Mouse (Mus musculus) kidney, adult 2 months (tissue): ENCODE measurements around the gene Fibcd1. TPM values are rescaled to one million over a fixed set of nuclear protein-coding genes. Genes with fewer than 3 reads are reported as not detected.

Experiments
- DNase-seq: peaks from one replicate; pipeline ENCODE4 v3.0.0; 2021
- H3K27ac ChIP-seq: fragments of 200-500 bp; 2 replicates; pipeline ENCODE4 v1.5.1; 2012; ENCODE audit warnings: low read depth, low read length, control low read depth, inconsistent platforms; ENCODE audit not compliant: insufficient read depth
- H3K27me3 ChIP-seq: fragments of 200-500 bp; replicated peaks from 2 replicates; pipeline ENCODE4 v1.6.1; 2012; ENCODE audit warnings: mild to moderate bottlenecking, moderate library complexity, low read length, inconsistent platforms; ENCODE audit not compliant: control insufficient read depth, insufficient read depth
- H3K36me3 ChIP-seq: fragments of 200-500 bp; 2 replicates; pipeline ENCODE4 v1.6.1; 2012; ENCODE audit warnings: mild to moderate bottlenecking, moderate library complexity, low read length, inconsistent platforms; ENCODE audit not compliant: control insufficient read depth, insufficient read depth
- H3K4me1 ChIP-seq: fragments of 200-500 bp; 2 replicates; pipeline ENCODE4 v1.6.1; 2011; ENCODE audit warnings: low read length; ENCODE audit not compliant: control insufficient read depth, insufficient read depth
- H3K4me3 ChIP-seq: fragments of 200-500 bp; 2 replicates; pipeline ENCODE4 v1.5.1; 2011; ENCODE audit warnings: mild to moderate bottlenecking, low read depth, low read length, control low read depth; ENCODE audit not compliant: insufficient read depth
- CTCF ChIP-seq: fragments of 200-500 bp; conservative IDR thresholded peaks from 2 replicates; pipeline ENCODE4 v1.5.1; 2011; ENCODE audit warnings: low read depth, mild to moderate bottlenecking, control low read depth, low read length, moderate library complexity, mixed read lengths; ENCODE audit not compliant: insufficient read depth, insufficient read length
- POLR2A ChIP-seq: fragments of 200-500 bp; IDR thresholded peaks from one replicate; pipeline ENCODE4 v1.6.1; 2011; ENCODE audit warnings: low read depth, low read length, control low read depth
- WGBS: fragments of 180-500 bp; shearing (Covaris S2); methylation state at CpG from one replicate; pipeline ENCODE4 v1.1.7; 2018; 5-methylcytosine and 5-hydroxymethylcytosine counted together
- polyA plus RNA-seq: library from polyadenylated mRNA; depleted of rRNA; stranded (reverse); fragments of >200 nt; gene quantifications from 2 replicates; pipeline ENCODE4 v1.2.3, GENCODE M21; 2012

The Fibcd1 gene
- polyA plus RNA-seq, 1 experiment = 0.05 TPM

GRCm38 (mm10) chr2:31858500-31858899 lies 12.7 kb upstream of the Fibcd1 start:
- DNase-seq = no peak
- H3K4me1 ChIP-seq = no peaks in the 10 kb centered on the region
- H3K27ac ChIP-seq = no peak overlapping the region
- no peaks in the 10 kb centered on the region for H3K36me3 ChIP-seq
- TF ChIP-seq CTCF = no peak
- no peak for TF ChIP-seq POLR2A
- no peaks in the 10 kb centered on the region for H3K27me3 ChIP-seq
- WGBS = 53% methylated on average over 12 of the region's 12 CpGs
- H3K4me3 ChIP-seq = no peak overlapping the region

GRCm38 (mm10) chr2:31857180-31857579 lies 11.4 kb upstream of the Fibcd1 start:
- no peak for DNase-seq
- Histone ChIP-seq H3K4me3 (no peak overlapping the region), H3K27me3 (no peaks in the 10 kb centered on the region), H3K4me1 (no peaks in the 10 kb centered on the region), H3K36me3 (no peaks in the 10 kb centered on the region), H3K27ac (no peak overlapping the region)
- TF ChIP-seq POLR2A = no peak
- no peak for TF ChIP-seq CTCF
- 67% methylated on average over 6 of the region's 6 CpGs for WGBS

DNA sequence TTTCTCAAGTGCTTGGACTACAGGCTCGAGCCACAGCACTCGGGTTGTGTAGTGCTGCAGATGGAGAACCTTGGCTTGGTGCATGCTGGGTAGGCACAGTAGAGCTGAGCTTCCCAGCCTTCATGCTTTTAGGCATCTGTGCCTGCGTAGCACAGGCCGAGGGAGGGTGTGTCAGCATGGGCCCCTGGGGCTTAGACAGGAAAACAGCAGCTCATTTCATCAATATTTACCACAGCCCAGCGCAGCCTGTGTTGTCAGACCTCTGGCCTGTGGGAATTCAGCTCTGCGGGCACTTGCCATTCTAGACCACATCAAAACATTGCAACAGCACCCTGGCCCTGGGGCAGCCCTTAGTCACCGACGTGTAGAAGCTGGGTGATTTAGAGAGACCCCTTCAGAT lies 10.2 kb upstream of the Fibcd1 start:
- WGBS = 85% methylated on average over 8 of the region's 8 CpGs
- Histone ChIP-seq H3K27me3 (no peaks in the 10 kb centered on the region), H3K27ac (no peak overlapping the region), H3K36me3 (no peaks in the 10 kb centered on the region), H3K4me1 (no peaks in the 10 kb centered on the region), H3K4me3 (no peak overlapping the region)
- DNase-seq = no peak
- TF ChIP-seq POLR2A (no peak), CTCF (no peak)

DNA sequence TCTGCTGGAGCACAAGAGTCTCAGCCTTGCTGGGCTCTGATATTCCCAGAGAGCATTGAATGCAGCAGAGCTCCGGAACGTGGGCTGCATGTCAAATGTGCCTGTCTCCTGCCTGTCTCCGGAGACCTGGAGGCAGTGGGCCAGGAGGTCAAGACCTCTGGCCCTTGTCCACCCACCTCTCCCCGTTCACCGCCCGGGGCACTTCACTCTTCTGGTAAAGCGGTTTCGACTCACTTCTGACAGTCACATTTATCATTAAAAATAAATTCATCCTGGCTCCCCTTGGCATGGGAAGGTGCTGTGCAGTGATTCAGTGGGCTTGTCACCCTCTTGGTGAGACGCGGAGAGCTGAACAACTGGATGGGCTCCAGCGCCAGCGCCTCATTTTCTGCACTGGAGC lies 4.3 kb upstream of the Fibcd1 start:
- 48% methylated on average over 12 of the region's 12 CpGs for WGBS
- Histone ChIP-seq H3K36me3 (no peaks in the 10 kb centered on the region), H3K27me3 (peaks cover 13% of the 10 kb centered on the region), H3K4me3 (no peak overlapping the region), H3K27ac (no peak overlapping the region), H3K4me1 (no peaks in the 10 kb centered on the region)
- TF ChIP-seq POLR2A = no peak
- no peak for TF ChIP-seq CTCF
- no peak for DNase-seq

DNA sequence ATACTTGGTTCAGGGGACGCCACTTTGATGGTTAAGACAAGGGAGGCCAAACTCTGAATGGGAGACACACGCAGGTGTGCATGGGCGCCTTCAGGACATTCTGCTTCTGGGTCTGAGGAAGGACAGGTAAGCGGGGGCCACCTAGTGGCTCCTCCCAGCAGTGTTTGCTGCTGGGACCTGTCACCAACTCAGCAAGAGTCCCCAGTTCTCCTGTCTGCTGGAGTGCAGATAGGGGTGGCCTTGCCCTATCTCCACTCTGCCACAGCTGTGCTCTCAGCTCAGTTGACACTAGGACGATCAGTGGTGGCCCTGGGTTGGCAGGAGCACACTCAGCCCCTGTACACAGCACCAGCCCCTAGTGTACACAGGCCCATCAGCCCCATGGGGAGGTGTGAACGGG lies 2.1 kb upstream of the Fibcd1 start:
- 28% methylated on average over 6 of the region's 6 CpGs for WGBS
- DNase-seq = peak; percentile 53

GRCm38 (mm10) chr2:31846692-31847660 lies 1.2 kb upstream of the Fibcd1 start:
- Histone ChIP-seq H3K36me3 (no peaks in the 10 kb centered on the region), H3K27ac (no peak overlapping the region), H3K4me1 (no peaks in the 10 kb centered on the region), H3K27me3 (peaks cover 13% of the 10 kb centered on the region), H3K4me3 (no peak overlapping the region)
- no peak for DNase-seq
- TF ChIP-seq CTCF = no peak
- TF ChIP-seq POLR2A = no peak
- 16% methylated on average over 35 of the region's 35 CpGs for WGBS

More for the DNA sequence above, 2.1 kb upstream of the Fibcd1 start:
- peak; percentile 67 for TF ChIP-seq CTCF
- TF ChIP-seq POLR2A = no peak
- H3K36me3 ChIP-seq = no peaks in the 10 kb centered on the region
- H3K27me3 ChIP-seq = peaks cover 13% of the 10 kb centered on the region
- H3K4me1 ChIP-seq = no peaks in the 10 kb centered on the region
- H3K27ac ChIP-seq = no peak overlapping the region
- no peak overlapping the region for H3K4me3 ChIP-seq

- 4% methylated on average over 26 of the region's 26 CpGs for WGBS
- DNase-seq = no peak
- Histone ChIP-seq H3K4me3 (peak overlapping the region; percentile 30; the same call in 1 of the 2 replicates), H3K4me1 (no peaks in the 10 kb centered on the region), H3K27ac (no peak overlapping the region), H3K27me3 (peaks cover 13% of the 10 kb centered on the region), H3K36me3 (no peaks in the 10 kb centered on the region)
- TF ChIP-seq POLR2A (no peak), CTCF (no peak)
Measured at GRCm38 (mm10) chr2:31845512-31845895, 301 bp downstream of the Fibcd1 start.
